Mouse (Mus musculus) limb, embryonic 13.5 days (tissue): Measurements from ENCODE around the gene Dnajc28. TPM values are rescaled to one million over a fixed set of nuclear protein-coding genes. Genes with fewer than 3 reads are reported as not detected.

Experiments
- ATAC-seq: fragments of 200-750 bp; cut with Nextera tagmentation; 2 replicates; pipeline ENCODE4 v1.8.0; 2017; ENCODE audit warnings: low read depth, moderate number of reproducible peaks, moderate TSS enrichment; ENCODE audit not compliant: low FRiP score
- H3K27ac ChIP-seq: fragments of 300-500 bp; sonication (generic); 2 replicates; pipeline ENCODE4 v1.5.1; 2015; ENCODE audit warnings: inconsistent platforms, mild to moderate bottlenecking, moderate library complexity
- H3K27me3 ChIP-seq: fragments of 300-500 bp; sonication (generic); 2 replicates; pipeline ENCODE4 v1.6.1; 2015; ENCODE audit warnings: mild to moderate bottlenecking, inconsistent platforms
- H3K36me3 ChIP-seq: fragments of 300-500 bp; sonication (generic); 2 replicates; pipeline ENCODE4 v1.6.1; 2015; ENCODE audit warnings: inconsistent platforms, mild to moderate bottlenecking, moderate library complexity
- H3K4me1 ChIP-seq: fragments of 300-500 bp; sonication (generic); 2 replicates; pipeline ENCODE4 v1.6.1; 2015; ENCODE audit warnings: inconsistent platforms
- H3K4me2 ChIP-seq: fragments of 300-500 bp; sonication (generic); replicated peaks from 2 replicates; pipeline ENCODE4 v1.6.1; 2015; ENCODE audit warnings: inconsistent platforms, mild to moderate bottlenecking, moderate library complexity
- H3K4me3 ChIP-seq: fragments of 300-500 bp; sonication (generic); 2 replicates; pipeline ENCODE4 v1.5.1; 2015; ENCODE audit warnings: moderate library complexity, mild to moderate bottlenecking, inconsistent platforms
- H3K9ac ChIP-seq: fragments of 300-500 bp; sonication (generic); 2 replicates; pipeline ENCODE4 v1.6.1; 2015; ENCODE audit warnings: mild to moderate bottlenecking, inconsistent platforms
- H3K9me3 ChIP-seq: fragments of 300-500 bp; sonication (generic); 2 replicates; pipeline ENCODE4 v1.6.1; 2016; ENCODE audit warnings: inconsistent platforms
- WGBS: fragments of 180-500 bp; shearing (Covaris S2); methylation state at CpG from one replicate; pipeline ENCODE4 v1.1.7; 2015; 5-methylcytosine and 5-hydroxymethylcytosine counted together
- polyA plus RNA-seq: library from polyadenylated mRNA; unstranded; fragments of >200 nt; fragmentation: Nextera tagmentation; extraction: Ambion mirVana; gene quantifications from 2 replicates; pipeline ENCODE4 v1.2.1, GENCODE M21; 2015

Gene Dnajc28
- polyA plus RNA-seq, 1 experiment from 2014 or later, result 3.8 TPM

DNA sequence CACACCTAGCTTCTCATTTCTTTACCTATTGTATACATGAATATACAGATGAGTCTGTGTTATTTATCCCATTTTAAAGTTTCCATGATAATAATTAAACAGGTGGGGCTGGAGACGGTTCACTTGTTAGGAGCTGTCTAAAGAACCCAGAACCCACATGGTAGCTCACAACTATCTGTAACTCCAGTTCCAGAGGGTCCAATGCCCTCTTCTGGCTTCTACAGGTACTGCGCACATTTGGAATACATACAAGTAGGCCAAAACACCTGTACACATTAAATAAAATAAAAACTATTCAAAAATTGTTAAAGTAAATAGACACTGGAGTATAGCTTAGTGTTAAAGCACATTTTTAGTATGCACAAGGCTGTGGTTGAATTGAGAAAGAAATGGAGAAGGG, 36.5 kb downstream of the Dnajc28 start:
- Histone ChIP-seq H3K9me3 (no peaks in the 10 kb centered on the region), H3K27ac (no peak overlapping the region), H3K36me3 (peaks cover 28% of the 10 kb centered on the region), H3K4me1 (peaks cover 14% of the 10 kb centered on the region; the same call in 1 of the 2 replicates), H3K4me2 (no peak overlapping the region), H3K4me3 (no peak overlapping the region), H3K9ac (no peak overlapping the region), H3K27me3 (no peaks in the 10 kb centered on the region)
- ATAC-seq, result no peak
- WGBS, result 73% methylated on average over 2 of the region's 2 CpGs

- Histone ChIP-seq H3K27me3 (no peaks in the 10 kb centered on the region), H3K4me2 (peak overlapping the region; percentile 3; the same call in 1 of the 2 replicates), H3K4me3 (no peak overlapping the region), H3K27ac (peak overlapping the region; percentile 15; the same call in 1 of the 2 replicates), H3K9ac (no peak overlapping the region), H3K4me1 (peaks cover 17% of the 10 kb centered on the region), H3K9me3 (no peaks in the 10 kb centered on the region), H3K36me3 (peaks cover 17% of the 10 kb centered on the region)
- WGBS, result 53% methylated on average over 14 of the region's 14 CpGs
- peak; percentile 59 for ATAC-seq
Measured at GRCm38 (mm10) chr16:91578980-91579720, 39.7 kb downstream of the Dnajc28 start.

DNA sequence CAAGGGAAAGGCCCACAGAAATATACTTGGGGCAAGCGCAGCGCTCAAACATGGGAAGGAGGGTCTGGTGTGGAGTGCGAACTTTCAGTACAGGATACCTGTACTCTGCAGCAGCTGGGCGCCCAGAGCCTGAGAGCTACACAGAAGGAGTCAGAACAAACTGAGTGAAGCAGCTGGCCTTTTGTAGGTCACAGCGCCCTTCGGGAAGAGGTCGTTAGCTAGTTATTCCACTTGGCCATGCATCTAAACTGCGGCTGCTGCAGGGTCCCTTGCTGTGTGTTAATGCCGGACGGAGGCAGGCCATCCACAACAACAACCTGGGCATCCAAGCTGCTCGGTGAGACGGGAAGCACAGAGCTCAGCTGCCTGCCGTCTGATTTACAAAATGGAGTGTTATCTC, 43.7 kb downstream of the Dnajc28 start:
- no peak overlapping the region for H3K4me2 ChIP-seq
- ATAC-seq, result no peak
- 52% methylated on average over 13 of the region's 13 CpGs for WGBS

GRCm38 (mm10) chr16:91571105-91571504, 47.7 kb downstream of the Dnajc28 start:
- Histone ChIP-seq H3K9me3 (no peaks in the 10 kb centered on the region), H3K27me3 (no peaks in the 10 kb centered on the region), H3K4me1 (peaks cover 7% of the 10 kb centered on the region; the same call in 1 of the 2 replicates), H3K9ac (no peak overlapping the region), H3K4me2 (no peak overlapping the region), H3K36me3 (peaks cover 2% of the 10 kb centered on the region; the same call in 1 of the 2 replicates), H3K4me3 (no peak overlapping the region), H3K27ac (no peak overlapping the region)
- ATAC-seq, result no peak
- 45% methylated on average over 3 of the region's 3 CpGs for WGBS

More for the DNA sequence above, 43.7 kb downstream of the Dnajc28 start:
- Histone ChIP-seq H3K9ac (0 out of 2 replicates have a peak overlapping the region, but pooled peaks have one; percentile 32), H3K27me3 (no peaks in the 10 kb centered on the region), H3K4me3 (no peak overlapping the region), H3K36me3 (peaks cover 12% of the 10 kb centered on the region), H3K27ac (no peak overlapping the region), H3K9me3 (no peaks in the 10 kb centered on the region), H3K4me1 (peaks cover 17% of the 10 kb centered on the region)

GRCm38 (mm10) chr16:91568960-91569359, 49.9 kb downstream of the Dnajc28 start:
- Histone ChIP-seq H3K4me3 (no peak overlapping the region), H3K9me3 (no peaks in the 10 kb centered on the region)
- WGBS, result 89% methylated on average over 10 of the region's 10 CpGs

GRCm38 (mm10) chr16:91566002-91566401, 52.8 kb downstream of the Dnajc28 start:
- Histone ChIP-seq H3K4me3 (no peak overlapping the region), H3K4me2 (no peak overlapping the region), H3K36me3 (peaks cover 37% of the 10 kb centered on the region), H3K4me1 (0 out of 2 replicates have a peak, but pooled peaks cover 4% of the 10 kb centered on the region), H3K9ac (no peak overlapping the region), H3K27me3 (no peaks in the 10 kb centered on the region), H3K27ac (no peak overlapping the region), H3K9me3 (no peaks in the 10 kb centered on the region)
- 83% methylated on average over 7 of the region's 7 CpGs for WGBS
- no peak for ATAC-seq

More at GRCm38 (mm10) chr16:91568960-91569359, 49.9 kb downstream of the Dnajc28 start:
- Histone ChIP-seq H3K27me3 (no peaks in the 10 kb centered on the region), H3K27ac (no peak overlapping the region), H3K36me3 (peaks cover 9% of the 10 kb centered on the region), H3K4me1 (0 out of 2 replicates have a peak, but pooled peaks cover 4% of the 10 kb centered on the region), H3K4me2 (no peak overlapping the region), H3K9ac (no peak overlapping the region)
- no peak for ATAC-seq

GRCm38 (mm10) chr16:91565292-91565951, 53.4 kb downstream of the Dnajc28 start:
- Histone ChIP-seq H3K27me3 (no peaks in the 10 kb centered on the region), H3K36me3 (peaks cover 40% of the 10 kb centered on the region), H3K4me2 (no peak overlapping the region), H3K4me1 (0 out of 2 replicates have a peak, but pooled peaks cover 4% of the 10 kb centered on the region), H3K4me3 (no peak overlapping the region), H3K27ac (no peak overlapping the region), H3K9ac (no peak overlapping the region), H3K9me3 (no peaks in the 10 kb centered on the region)
- 72% methylated on average over 9 of the region's 9 CpGs for WGBS
- no peak for ATAC-seq

DNA sequence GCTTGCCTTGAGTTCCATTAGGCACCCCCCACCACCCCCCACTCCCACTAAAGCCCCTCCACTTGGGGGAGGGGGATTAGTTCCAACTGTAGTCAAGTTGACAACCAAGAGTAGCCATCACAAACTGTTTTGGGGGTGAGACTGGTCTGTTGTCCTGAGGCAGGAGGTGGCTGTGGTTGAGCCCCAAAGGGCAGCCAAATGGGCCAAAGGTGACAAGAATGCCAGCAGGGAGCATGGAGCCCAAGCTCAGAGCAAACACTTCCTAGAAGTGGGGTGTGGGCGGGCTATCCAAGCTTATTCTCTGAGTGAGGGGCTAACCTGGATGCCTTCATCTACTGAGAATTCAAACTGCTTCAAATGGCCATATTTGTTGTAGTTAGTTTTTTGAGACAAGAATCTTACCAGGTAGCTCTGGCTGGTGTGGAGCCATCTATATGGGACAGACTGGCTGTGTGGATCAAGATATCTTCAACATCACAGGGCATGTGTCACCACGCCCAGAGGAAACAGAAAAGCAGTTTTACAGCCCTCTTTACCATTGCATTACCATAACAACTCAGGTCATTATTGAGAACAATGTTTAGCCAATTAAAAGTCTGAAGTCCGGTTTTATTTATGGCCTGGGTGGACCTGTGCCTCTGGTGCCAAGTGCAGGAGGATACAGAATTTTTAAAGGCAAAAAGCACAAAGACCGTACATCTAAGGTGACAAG, 54.1 kb downstream of the Dnajc28 start:
- no peak overlapping the region for H3K27ac ChIP-seq
- H3K4me3 ChIP-seq, result no peak overlapping the region
- ATAC-seq, result no peak
- no peaks in the 10 kb centered on the region for H3K27me3 ChIP-seq
- WGBS, result 59% methylated on average over 4 of the region's 4 CpGs
- H3K4me1 ChIP-seq, result 0 out of 2 replicates have a peak, but pooled peaks cover 4% of the 10 kb centered on the region
- H3K9ac ChIP-seq, result no peak overlapping the region
- peaks cover 47% of the 10 kb centered on the region for H3K36me3 ChIP-seq
- H3K9me3 ChIP-seq, result no peaks in the 10 kb centered on the region
- H3K4me2 ChIP-seq, result no peak overlapping the region

Other genes starting within 250 kb of the Dnajc28 start
- gene Ifnar2, start 246.2 kb downstream of the Dnajc28 start, polyA plus RNA-seq, result 54.6 and 58.1 TPM in 2 replicates
- gene Gm21970, start 227.3 kb downstream of the Dnajc28 start, polyA plus RNA-seq, result not detected in 2 replicates
- gene Il10rb, start 212.9 kb downstream of the Dnajc28 start, polyA plus RNA-seq, result 15.6 and 18.2 TPM in 2 replicates
- 63.5 and 67.1 TPM in 2 replicates for gene Ifnar1, start 133.8 kb downstream of the Dnajc28 start, polyA plus RNA-seq
- 48.1 and 49.6 TPM in 2 replicates for gene Ifngr2, start 72.0 kb downstream of the Dnajc28 start, polyA plus RNA-seq
- gene Tmem50b, start 21.2 kb downstream of the Dnajc28 start, polyA plus RNA-seq, result 29.9 and 31.5 TPM in 2 replicates
- 110 and 114 TPM in 2 replicates for gene Gart, start 27.9 kb upstream of the Dnajc28 start, polyA plus RNA-seq
- gene Son, start 28.5 kb upstream of the Dnajc28 start, polyA plus RNA-seq, result 154 and 161 TPM in 2 replicates
- 22.1 and 23.2 TPM in 2 replicates for gene Donson, start 69.7 kb upstream of the Dnajc28 start, polyA plus RNA-seq
- gene Cryzl1, start 109.9 kb upstream of the Dnajc28 start, polyA plus RNA-seq, result 71.9 and 75.4 TPM in 2 replicates
- gene Itsn1, start 110.3 kb upstream of the Dnajc28 start, polyA plus RNA-seq, result 27.4 and 27.7 TPM in 2 replicates